Mouse (Mus musculus) C2C12 (cell line): ENCODE data around the gene Tanc1.

Source experiments
- CEBPB ChIP-seq: IDR thresholded peaks from one replicate; pipeline ENCODE4 v1.6.1; 2011; ENCODE audit warnings: low read depth, mild to moderate bottlenecking, control low read depth, moderate library complexity
- CTCF ChIP-seq: IDR thresholded peaks from one replicate; pipeline ENCODE4 v1.5.1; 2011; ENCODE audit not compliant: control insufficient read depth, insufficient read depth, insufficient read length
- MAX ChIP-seq: IDR thresholded peaks from one replicate; pipeline ENCODE4 v1.6.1; 2011; ENCODE audit warnings: mild to moderate bottlenecking, control low read depth
- MYOD1 ChIP-seq: IDR thresholded peaks from one replicate; pipeline ENCODE4 v1.6.1; 2011; ENCODE audit warnings: low read depth; ENCODE audit not compliant: control insufficient read depth, insufficient read length
- USF1 ChIP-seq: IDR thresholded peaks from one replicate; pipeline ENCODE4 v1.6.1; 2011; ENCODE audit warnings: low read depth, mild to moderate bottlenecking, control low read depth, moderate library complexity

GRCm38 (mm10) chr2:59673877-59674276 is 62.0 kb downstream of the Tanc1 start:
- TF ChIP-seq MYOD1 (no peak), USF1 (no peak), MAX (no peak), CEBPB (no peak), CTCF (no peak)
